Mouse (Mus musculus): ENCODE measurements around the gene Cdca7. TPM values are rescaled to one million over a fixed set of nuclear protein-coding genes. Genes with fewer than 3 reads are reported as not detected.

Gene Cdca7
- polyA plus RNA-seq, 2 experiments, result 45.0 to 48.9 TPM

GRCm38 (mm10) chr2:72442825-72443224 lies 33.1 kb upstream of the Cdca7 start:
- no peaks in the 10 kb centered on the region for H3K36me3 ChIP-seq (replicated peaks; ENCODE audit: control insufficient read depth, insufficient read depth, low read depth)
- H3K4me1 ChIP-seq (replicated peaks; ENCODE audit: control insufficient read depth in 2 of 2, insufficient read depth in 2 of 2, low read length in 1 of 2), result peaks cover 0 to 3% of the 10 kb centered on the region in 2 experiments; a peak in 1 of 4 replicates
- 64% methylated on average over 6 of the region's 6 CpGs for whole genome bisulfite sequencing (ENCODE audit: insufficient replicate concordance)
- no peak for DNase-seq (ENCODE audit: low read depth in 3 of 3, low spot score in 3 of 3)
- H3K4me3 ChIP-seq (ENCODE audit: insufficient read depth in 1 of 2, low read depth in 2 of 2, low read length in 2 of 2), result no peak overlapping the region
- no peaks in the 10 kb centered on the region for H3K27me3 ChIP-seq (ENCODE audit: control insufficient read depth, insufficient read depth, low read length)
- no peak overlapping the region for H3K9ac ChIP-seq (replicated peaks)
- ATAC-seq (ENCODE audit: insufficient read depth), result no peak
- no peak overlapping the region for H3K4me2 ChIP-seq (ENCODE audit: low read depth)
- no peaks in the 10 kb centered on the region for H3K9me3 ChIP-seq (ENCODE audit: control insufficient read depth, low read length)
- no peak overlapping the region for H3K27ac ChIP-seq
- TF ChIP-seq EP300 (IDR thresholded peaks at IDR 0.05; ENCODE audit: low read depth), result no peak
- TF ChIP-seq CTCF (IDR thresholded peaks at IDR 0.05; ENCODE audit: low read depth), result no peak

- H3K9me3 ChIP-seq (ENCODE audit: control insufficient read depth, low read length), result no peaks in the 10 kb centered on the region
- peaks cover 0 to 3% of the 10 kb centered on the region in 2 experiments; a peak in 1 of 4 replicates for H3K4me1 ChIP-seq (replicated peaks; ENCODE audit: control insufficient read depth in 2 of 2, insufficient read depth in 2 of 2, low read length in 1 of 2)
- no peak overlapping the region for H3K27ac ChIP-seq
- 38% methylated on average over 3 of the region's 3 CpGs for WGBS (ENCODE audit: insufficient replicate concordance)
- DNase-seq (ENCODE audit: low read depth in 3 of 3, low spot score in 3 of 3) (no peak), ATAC-seq (ENCODE audit: insufficient read depth) (no peak)
- H3K4me3 ChIP-seq (ENCODE audit: insufficient read depth in 1 of 2, low read depth in 2 of 2, low read length in 2 of 2), result no peak overlapping the region
- TF ChIP-seq CTCF (IDR thresholded peaks at IDR 0.05; ENCODE audit: low read depth), result no peak
- no peak for TF ChIP-seq EP300 (IDR thresholded peaks at IDR 0.05; ENCODE audit: low read depth)
- H3K9ac ChIP-seq (replicated peaks), result no peak overlapping the region
- H3K36me3 ChIP-seq (replicated peaks; ENCODE audit: control insufficient read depth, insufficient read depth, low read depth), result no peaks in the 10 kb centered on the region
- no peaks in the 10 kb centered on the region for H3K27me3 ChIP-seq (ENCODE audit: control insufficient read depth, insufficient read depth, low read length)
- no peak overlapping the region for H3K4me2 ChIP-seq (ENCODE audit: low read depth)
These were observed 32.0 kb upstream of the Cdca7 start for GRCm38 (mm10) chr2:72443960-72444359.

- WGBS (ENCODE audit: insufficient replicate concordance), result 69% methylated on average over 3 of the region's 3 CpGs
- ATAC-seq (ENCODE audit: insufficient read depth), result no peak
- no peak for DNase-seq (ENCODE audit: low read depth in 3 of 3, low spot score in 3 of 3)
These were observed 29.9 kb upstream of the Cdca7 start for GRCm38 (mm10) chr2:72446106-72446505.

GRCm38 (mm10) chr2:72446615-72447014 lies 29.3 kb upstream of the Cdca7 start:
- Histone ChIP-seq H3K4me3 (ENCODE audit: insufficient read depth in 1 of 2, low read depth in 2 of 2, low read length in 2 of 2) (no peak overlapping the region), H3K9ac (replicated peaks) (no peak overlapping the region), H3K4me1 (replicated peaks; ENCODE audit: control insufficient read depth in 2 of 2, insufficient read depth in 2 of 2, low read length in 1 of 2) (peaks cover 0 to 3% of the 10 kb centered on the region in 2 experiments; a peak in 1 of 4 replicates), H3K36me3 (replicated peaks; ENCODE audit: control insufficient read depth, insufficient read depth, low read depth) (no peaks in the 10 kb centered on the region), H3K9me3 (ENCODE audit: control insufficient read depth, low read length) (no peaks in the 10 kb centered on the region), H3K4me2 (ENCODE audit: low read depth) (no peak overlapping the region), H3K27me3 (ENCODE audit: control insufficient read depth, insufficient read depth, low read length) (no peaks in the 10 kb centered on the region), H3K27ac (no peak overlapping the region)
- WGBS (ENCODE audit: insufficient replicate concordance), result 49% methylated on average over 5 of the region's 5 CpGs
- no peak for TF ChIP-seq EP300 (IDR thresholded peaks at IDR 0.05; ENCODE audit: low read depth)
- no peak for TF ChIP-seq CTCF (IDR thresholded peaks at IDR 0.05; ENCODE audit: low read depth)
- DNase-seq (ENCODE audit: low read depth in 3 of 3, low spot score in 3 of 3) (no peak), ATAC-seq (ENCODE audit: insufficient read depth) (no peak)

More at GRCm38 (mm10) chr2:72446106-72446505, 29.9 kb upstream of the Cdca7 start:
- H3K27me3 ChIP-seq (ENCODE audit: control insufficient read depth, insufficient read depth, low read length), result no peaks in the 10 kb centered on the region
- no peak overlapping the region for H3K27ac ChIP-seq
- H3K4me3 ChIP-seq (ENCODE audit: insufficient read depth in 1 of 2, low read depth in 2 of 2, low read length in 2 of 2), result no peak overlapping the region
- no peak overlapping the region for H3K9ac ChIP-seq (replicated peaks)
- H3K4me1 ChIP-seq (replicated peaks; ENCODE audit: control insufficient read depth in 2 of 2, insufficient read depth in 2 of 2, low read length in 1 of 2), result peaks cover 0 to 3% of the 10 kb centered on the region in 2 experiments; a peak in 1 of 4 replicates
- no peaks in the 10 kb centered on the region for H3K9me3 ChIP-seq (ENCODE audit: control insufficient read depth, low read length)
- H3K4me2 ChIP-seq (ENCODE audit: low read depth), result no peak overlapping the region
- TF ChIP-seq EP300 (IDR thresholded peaks at IDR 0.05; ENCODE audit: low read depth), result no peak
- no peak for TF ChIP-seq CTCF (IDR thresholded peaks at IDR 0.05; ENCODE audit: low read depth)
- H3K36me3 ChIP-seq (replicated peaks; ENCODE audit: control insufficient read depth, insufficient read depth, low read depth), result no peaks in the 10 kb centered on the region

GRCm38 (mm10) chr2:72453563-72453962 lies 22.4 kb upstream of the Cdca7 start:
- H3K27ac ChIP-seq, result no peak overlapping the region
- H3K27me3 ChIP-seq (ENCODE audit: control insufficient read depth, insufficient read depth, low read length), result no peaks in the 10 kb centered on the region
- no peak for ATAC-seq (ENCODE audit: insufficient read depth)
- no peak overlapping the region for H3K4me2 ChIP-seq (ENCODE audit: low read depth)
- H3K4me3 ChIP-seq (ENCODE audit: insufficient read depth in 1 of 2, low read depth in 2 of 2, low read length in 2 of 2), result no peak overlapping the region
- no peak for DNase-seq (ENCODE audit: low read depth in 3 of 3, low spot score in 3 of 3)
- no peak overlapping the region for H3K9ac ChIP-seq (replicated peaks)
- H3K4me1 ChIP-seq (replicated peaks; ENCODE audit: control insufficient read depth in 2 of 2, insufficient read depth in 2 of 2, low read length in 1 of 2), result no peaks in the 10 kb centered on the region
- TF ChIP-seq CTCF (IDR thresholded peaks at IDR 0.05; ENCODE audit: low read depth) (no peak), EP300 (IDR thresholded peaks at IDR 0.05; ENCODE audit: low read depth) (no peak)
- 45% methylated on average over 3 of the region's 3 CpGs for WGBS (ENCODE audit: insufficient replicate concordance)
- H3K36me3 ChIP-seq (replicated peaks; ENCODE audit: control insufficient read depth, insufficient read depth, low read depth), result no peaks in the 10 kb centered on the region
- H3K9me3 ChIP-seq (ENCODE audit: control insufficient read depth, low read length), result no peaks in the 10 kb centered on the region

All from liver, embryonic 14.5 days (tissue).